9 mouse cellular contexts compared by ENCODE assay signal in the genomic region with DNA sequence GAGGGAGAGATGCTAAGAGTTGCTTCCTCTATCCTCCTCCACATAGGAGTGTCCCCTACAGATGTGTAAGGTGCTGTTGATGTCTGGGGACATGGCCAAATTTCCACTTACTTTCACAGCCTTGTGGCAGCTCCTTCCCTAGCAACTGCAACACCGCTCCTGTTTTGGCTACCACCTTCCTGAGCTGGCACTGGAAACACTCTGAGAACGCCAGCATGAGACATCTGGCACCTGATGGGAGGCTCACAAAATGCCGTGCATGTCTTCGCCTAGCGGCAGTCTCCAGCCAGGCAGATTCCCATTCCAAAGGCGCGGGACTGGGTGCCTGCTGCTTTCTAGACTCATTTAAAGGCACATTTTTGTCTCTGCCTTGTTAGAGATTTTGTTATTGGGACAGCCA. TPM values are rescaled to one million over a fixed set of nuclear protein-coding genes. Genes with fewer than 3 reads are reported as not detected.
DNase-seq lines count a peak whose midpoint lies in the region; ATAC-seq and TF ChIP-seq lines count a peak whose summit lies in the region.
"Had no signal": no experiment of that assay in that cellular context is flagged by ENCODE, and none has a peak within 500 bp of the region (broad histone marks: within the 10 kb centered on the region; RNA-seq: fewer than 3 reads in every experiment).

No protein-coding gene starts in this region.

- peak; percentile 41 for TF ChIP-seq CTCF in hindbrain, postnatal 0 days (IDR thresholded peaks at IDR 0.05; ENCODE audit: low read depth)

- H3K9ac ChIP-seq in hindbrain, postnatal 0 days (replicated peaks; ENCODE audit: low read length), result no peak overlapping the region
- H3K9ac ChIP-seq in hindbrain, embryonic 13.5 days, result no peak overlapping the region

- H3K27me3 ChIP-seq in hindbrain, postnatal 0 days (ENCODE audit: insufficient read depth, low read length), result no peaks in the 10 kb centered on the region
- no peaks in the 10 kb centered on the region for H3K27me3 ChIP-seq in hindbrain, embryonic 13.5 days

- 33% methylated on average over 7 of the region's 7 CpGs for WGBS in hindbrain, postnatal 0 days
- 61% methylated on average over 7 of the region's 7 CpGs for WGBS in hindbrain, embryonic 13.5 days

- H3K4me3 ChIP-seq in hindbrain, postnatal 0 days (ENCODE audit: low read length), result no peak overlapping the region
- no peak overlapping the region for H3K4me3 ChIP-seq in hindbrain, embryonic 13.5 days

- peaks cover 9% of the 10 kb centered on the region; the same call in 1 of the 2 replicates for H3K4me1 ChIP-seq in hindbrain, postnatal 0 days (ENCODE audit: insufficient read depth, low read length)
- H3K4me1 ChIP-seq in hindbrain, embryonic 13.5 days (replicated peaks), result 0 out of 2 replicates have a peak, but pooled peaks cover 5% of the 10 kb centered on the region

- no peak overlapping the region for H3K27ac ChIP-seq in hindbrain, postnatal 0 days
- H3K27ac ChIP-seq in hindbrain, embryonic 13.5 days, result no peak overlapping the region

- H3K9me3 ChIP-seq in hindbrain, postnatal 0 days (ENCODE audit: low read length), result no peaks in the 10 kb centered on the region
- no peaks in the 10 kb centered on the region for H3K9me3 ChIP-seq in hindbrain, embryonic 13.5 days

- H3K36me3 ChIP-seq in hindbrain, postnatal 0 days (ENCODE audit: insufficient read depth, low read length), result no peaks in the 10 kb centered on the region
- no peaks in the 10 kb centered on the region for H3K36me3 ChIP-seq in hindbrain, embryonic 13.5 days

- ATAC-seq in hindbrain, postnatal 0 days, result no peak
- no peak for ATAC-seq in hindbrain, embryonic 13.5 days (ENCODE audit: low FRiP score)
- peak; percentile 87 for ATAC-seq in frontal cortex, adult (ENCODE audit: low TSS enrichment)
- no peak for ATAC-seq in megakaryocyte-erythroid progenitor cell, adult 5-6 weeks (replicated peaks; ENCODE audit: low FRiP score, low TSS enrichment, poor library complexity, severe bottlenecking)

- no peak overlapping the region for H3K4me2 ChIP-seq in hindbrain, postnatal 0 days (ENCODE audit: low read depth, low read length)
- no peak overlapping the region for H3K4me2 ChIP-seq in hindbrain, embryonic 13.5 days

- peak; percentile 57 for DNase-seq in hindbrain, postnatal 0 days (ENCODE audit: low spot score)
- DNase-seq in heart, postnatal 4 days, result peak; percentile 72
- peak; percentile 79 to 88 for DNase-seq in right cerebral cortex, postnatal 10 days (ENCODE audit: low spot score in 2 of 2)
- no peak for DNase-seq in yolk sac, embryonic 10.5 days (ENCODE audit: low spot score)
- no peak for DNase-seq in urinary bladder, adult 18-20 months (ENCODE audit: low spot score in 2 of 2)

RNA-seq across cellular contexts. Expression of gene 6430548M08Rik, which starts 22.7 kb away (rescaled TPM):
- 66.1 and 75.6 TPM in 2 replicates for total RNA-seq in hindbrain, postnatal 0 days (2014; rRNA removed)
- 33.9 and 35.6 TPM in 2 replicates for polyA plus RNA-seq in hindbrain, postnatal 0 days (2015; fragmentation: Nextera tagmentation; extraction: Ambion mirVana)
- polyA plus RNA-seq in hindbrain, embryonic 13.5 days (2015; fragmentation: Nextera tagmentation; extraction: Ambion mirVana), result 23.2 and 24.8 TPM in 2 replicates
- 10 to 100 TPM; 19.3 to 23.8 TPM for total RNA-seq in heart, postnatal 4 days (2021)
- 0.07 TPM in 1 of 2 replicates, not detected in the other for total RNA-seq in megakaryocyte-erythroid progenitor cell, adult 5-6 weeks (2014; fragmentation: Nextera tagmentation)
- 0.15 and 0.56 TPM in 2 replicates for total RNA-seq in megakaryocyte-erythroid progenitor cell, adult 5-6 weeks (2017)

RNA-seq across cellular contexts. Expression of gene Zdhhc7, which starts 35.3 kb away (rescaled TPM):
- 37.7 and 46.2 TPM in 2 replicates for total RNA-seq in hindbrain, postnatal 0 days (2014; rRNA removed)
- 25.3 and 26.6 TPM in 2 replicates for polyA plus RNA-seq in hindbrain, postnatal 0 days (2015; fragmentation: Nextera tagmentation; extraction: Ambion mirVana)
- 27.9 and 29.3 TPM in 2 replicates for polyA plus RNA-seq in hindbrain, embryonic 13.5 days (2015; fragmentation: Nextera tagmentation; extraction: Ambion mirVana)
- total RNA-seq in heart, postnatal 4 days (2021), result 10 to 100 TPM; 39.5 to 40.8 TPM
- total RNA-seq in megakaryocyte-erythroid progenitor cell, adult 5-6 weeks (2014; fragmentation: Nextera tagmentation), result 27.4 and 30.4 TPM in 2 replicates
- total RNA-seq in megakaryocyte-erythroid progenitor cell, adult 5-6 weeks (2017), result 9.2 and 12.9 TPM in 2 replicates

RNA-seq across cellular contexts. Expression of gene Fam92b, which starts 40.6 kb away (rescaled TPM):
- total RNA-seq in hindbrain, postnatal 0 days (2014; rRNA removed), result 1.2 and 3.3 TPM in 2 replicates
- 1.6 and 2.0 TPM in 2 replicates for polyA plus RNA-seq in hindbrain, postnatal 0 days (2015; fragmentation: Nextera tagmentation; extraction: Ambion mirVana)
- 2.2 and 2.6 TPM in 2 replicates for polyA plus RNA-seq in hindbrain, embryonic 13.5 days (2015; fragmentation: Nextera tagmentation; extraction: Ambion mirVana)
- total RNA-seq in heart, postnatal 4 days (2021), result not detected
- total RNA-seq in megakaryocyte-erythroid progenitor cell, adult 5-6 weeks (2014; fragmentation: Nextera tagmentation), result not detected in 2 replicates
- not detected in 2 replicates for total RNA-seq in megakaryocyte-erythroid progenitor cell, adult 5-6 weeks (2017)
- polyA plus RNA-seq: small intestine, adult 2 months had no signal

Comparison
In these comparisons a context has a peak if more than half of its experiments do, and no peak if none do; other contexts are left out.
1. DNase-seq: peak in hindbrain, postnatal 0 days (single experiment), heart, postnatal 4 days (single experiment) and right cerebral cortex, postnatal 10 days (2 of 2); none in yolk sac, embryonic 10.5 days (single experiment) and urinary bladder, adult 18-20 months (0 of 2).
2. RNA of gene 6430548M08Rik, which starts 22.7 kb away (total RNA-seq): 66.1 to 75.6 TPM in hindbrain, postnatal 0 days and 19.3 to 23.8 TPM in heart, postnatal 4 days; 0.07 to 0.56 TPM in megakaryocyte-erythroid progenitor cell, adult 5-6 weeks; every median in the first group is over 10 times any median in the second.